Mouse (Mus musculus): ENCODE data around the gene Dnajc7. TPM values are rescaled to one million over a fixed set of nuclear protein-coding genes. Genes with fewer than 3 reads are reported as not detected.
"Not testable (repeated sequence)": the region's sequence is repeated elsewhere in the genome, so short reads cannot be mapped to it uniquely, and the experiment has no call there.

The Dnajc7 gene
- total RNA-seq, 2 experiments from 2014 or later, result 258 to 267 TPM

DNA sequence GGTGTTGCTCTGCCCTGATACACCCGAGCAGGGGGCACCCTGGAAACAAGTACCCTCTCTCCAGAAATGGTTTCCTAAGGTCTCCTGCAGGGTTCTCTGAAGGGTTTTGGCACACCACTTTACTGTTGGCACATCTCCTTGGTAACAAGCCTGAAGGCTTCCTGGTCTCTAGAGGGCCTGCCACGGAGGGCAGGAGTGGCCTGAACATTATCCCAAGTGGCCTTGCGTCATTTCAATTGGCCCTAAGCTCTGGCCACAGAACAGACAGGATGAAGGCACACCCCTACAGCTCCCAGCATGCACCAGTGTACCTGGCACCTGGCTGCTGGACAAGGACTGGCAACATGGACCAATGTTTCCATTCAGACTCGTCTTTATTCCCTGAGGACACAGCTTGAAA lies 67.1 kb downstream of the Dnajc7 start:
- no peak for DNase-seq (ENCODE audit: low spot score in 2 of 2)

DNA sequence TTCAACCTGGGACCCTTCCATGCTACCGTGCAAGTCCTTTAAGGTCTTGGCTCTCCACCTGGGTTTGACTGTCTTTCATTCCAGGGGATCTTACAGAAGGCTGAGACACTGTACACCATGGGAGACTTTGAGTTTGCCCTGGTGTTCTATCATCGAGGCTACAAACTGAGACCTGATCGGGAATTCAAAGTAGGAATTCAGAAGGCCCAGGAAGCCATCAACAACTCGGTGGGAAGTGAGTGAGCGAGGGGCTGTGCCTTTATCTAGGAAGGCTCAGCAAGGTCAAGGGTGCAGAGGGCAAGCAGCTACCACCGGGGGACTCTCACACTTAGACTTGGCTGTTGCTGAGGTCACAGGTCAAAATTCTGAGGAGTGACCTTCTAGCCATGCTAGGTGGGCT lies 69.9 kb downstream of the Dnajc7 start:
- no peak for DNase-seq (ENCODE audit: low spot score in 2 of 2)

DNA sequence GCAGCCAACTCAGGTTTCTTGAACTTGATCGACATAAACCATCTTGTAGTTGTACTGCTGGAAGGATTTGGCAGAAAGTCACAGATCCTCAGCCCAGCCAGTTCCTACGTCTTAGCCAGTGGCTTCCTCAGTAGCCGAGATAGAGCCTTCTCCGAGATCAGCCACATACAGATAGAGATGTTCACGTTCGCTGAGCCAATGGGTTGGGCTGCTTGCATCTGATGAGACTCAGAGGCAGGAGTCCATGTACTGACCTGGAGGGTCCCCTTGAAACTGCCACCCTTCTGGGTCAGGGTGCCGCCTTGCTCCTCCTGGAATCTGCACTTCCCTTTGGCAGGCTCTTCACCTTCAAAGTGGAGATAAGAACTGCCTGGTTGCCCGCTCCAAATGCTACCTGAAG lies 70.5 kb downstream of the Dnajc7 start:
- no peak for DNase-seq (ENCODE audit: low spot score in 2 of 2)

DNA sequence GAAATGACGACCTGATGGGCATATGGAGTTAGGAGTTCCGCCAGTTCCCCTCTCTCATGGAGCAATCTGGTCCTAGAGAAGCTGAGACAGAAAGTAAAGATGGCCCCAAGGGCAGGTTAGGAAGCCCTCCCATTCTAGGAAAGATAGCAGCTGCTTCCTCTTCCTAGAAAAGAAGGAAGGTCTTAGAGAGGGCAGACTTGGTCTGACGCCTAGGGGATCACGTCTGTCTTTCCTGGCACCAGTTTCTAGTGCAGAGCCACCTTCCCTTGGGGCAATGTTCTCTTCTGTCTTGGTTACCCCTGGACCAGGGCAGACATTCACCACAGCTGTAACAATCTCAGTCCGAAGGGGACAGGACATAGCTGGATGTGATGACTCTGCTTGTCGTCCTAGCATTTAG lies 71.8 kb downstream of the Dnajc7 start:
- DNase-seq (ENCODE audit: low spot score in 2 of 2), result no peak

DNA sequence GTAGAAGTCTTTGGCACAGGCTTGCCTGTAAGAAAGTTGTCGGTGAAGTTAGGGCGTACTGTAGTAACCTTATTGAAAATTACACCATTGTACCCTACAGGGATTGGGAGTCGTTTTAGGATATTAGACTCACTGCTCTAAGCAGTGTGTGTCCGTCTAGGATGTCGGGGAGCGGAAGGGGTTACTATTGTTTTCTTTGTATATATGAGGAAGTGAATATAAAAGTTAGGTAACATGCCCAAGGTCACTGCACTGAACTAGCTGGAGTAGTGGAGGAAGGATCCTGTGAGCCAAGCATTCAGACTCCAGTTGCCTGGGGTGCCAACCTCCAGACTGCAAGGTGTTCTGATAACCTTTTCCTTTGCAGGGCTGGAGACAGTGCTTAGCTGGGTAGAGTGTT lies 73.0 kb downstream of the Dnajc7 start:
- no peak for DNase-seq (ENCODE audit: low spot score in 2 of 2)

DNA sequence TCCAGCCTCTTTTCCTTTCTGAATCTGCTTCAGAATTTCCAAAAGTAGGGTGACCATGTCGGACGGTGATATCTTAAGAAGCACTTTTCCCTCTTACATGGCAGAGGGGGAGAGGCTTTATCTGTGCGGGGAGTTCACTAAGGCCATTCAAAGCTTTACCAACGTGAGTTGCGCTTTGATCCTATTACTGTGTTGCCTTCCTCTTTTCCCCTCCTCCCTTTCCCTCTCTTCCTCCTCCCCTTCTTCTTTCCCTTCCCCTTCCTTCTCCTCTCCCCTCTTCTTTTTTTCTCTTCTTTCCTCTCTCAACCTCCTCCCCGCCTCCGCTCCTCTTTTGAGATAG lies 74.3 kb downstream of the Dnajc7 start:
- no peak for DNase-seq (ENCODE audit: low spot score in 2 of 2)

DNA sequence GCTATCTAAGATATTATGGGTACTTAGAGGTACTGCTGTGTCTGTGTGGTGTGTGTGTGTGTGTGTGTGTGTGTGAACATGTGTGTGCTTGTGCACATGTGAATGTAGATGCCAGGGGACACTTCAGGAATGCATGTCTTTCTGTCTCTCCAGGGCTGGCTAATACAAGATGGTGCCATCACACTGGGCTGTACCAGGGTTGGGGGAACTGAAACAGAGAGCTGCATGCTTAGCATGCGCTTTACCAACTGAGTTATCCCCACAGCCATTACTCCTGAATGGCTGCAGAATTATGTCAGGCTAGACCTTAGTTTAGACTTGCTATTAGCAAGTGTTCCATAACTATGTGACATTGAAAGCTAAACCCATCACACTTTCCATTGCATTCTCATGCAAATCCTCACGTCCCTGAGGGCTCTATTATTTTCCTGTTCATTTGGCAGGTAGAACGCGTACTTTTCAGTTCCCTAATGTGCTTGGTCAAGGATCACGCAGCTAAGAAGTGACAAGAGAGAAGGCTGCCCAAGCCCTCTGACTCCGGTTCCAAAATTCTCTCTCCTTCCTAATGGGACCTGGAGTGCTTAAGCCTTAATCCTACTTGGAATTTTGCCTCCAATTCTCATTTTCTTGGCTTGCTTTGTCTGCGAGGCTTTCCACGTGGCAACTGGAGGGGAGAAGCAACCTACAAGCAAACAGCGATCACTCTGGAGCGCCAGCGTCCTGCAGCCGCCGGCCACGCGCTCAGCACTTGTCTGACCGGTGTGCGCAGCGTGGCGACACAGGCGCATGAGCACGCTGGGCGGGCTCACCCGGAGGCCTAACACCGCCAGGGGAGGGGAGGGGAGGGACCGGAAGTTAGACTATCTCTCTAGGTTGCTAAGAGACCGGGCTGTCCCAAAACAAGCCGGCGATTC lies 74.9 kb downstream of the Dnajc7 start, which contains the start of gene Ttc25:
Gene Ttc25 (plus strand): TSS at position 776 of the 914 bp plus-strand sequence.
- peak; percentile 65 to 84 for DNase-seq (ENCODE audit: low spot score in 2 of 2)

DNA sequence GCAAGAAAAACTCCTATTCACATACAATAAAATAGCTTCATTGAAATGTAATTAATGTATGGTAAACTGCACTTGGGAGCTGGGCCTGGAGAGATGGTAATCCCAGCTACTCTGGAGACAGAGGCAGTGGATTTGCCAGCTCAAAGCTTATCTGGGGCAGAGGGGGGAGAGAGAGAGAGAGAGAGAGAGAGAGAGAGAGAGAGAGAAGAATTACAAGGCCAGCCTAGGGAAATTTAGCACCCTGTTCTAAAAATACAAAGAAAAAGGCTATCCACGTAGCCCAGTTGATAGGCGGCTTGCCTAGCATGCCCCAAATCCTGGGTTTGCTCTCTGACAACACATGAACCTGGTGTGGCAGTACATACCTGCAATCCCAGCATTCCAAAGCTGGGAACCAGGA lies 78.4 kb downstream of the Dnajc7 start:
- DNase-seq (ENCODE audit: low spot score in 2 of 2), result no peak

DNA sequence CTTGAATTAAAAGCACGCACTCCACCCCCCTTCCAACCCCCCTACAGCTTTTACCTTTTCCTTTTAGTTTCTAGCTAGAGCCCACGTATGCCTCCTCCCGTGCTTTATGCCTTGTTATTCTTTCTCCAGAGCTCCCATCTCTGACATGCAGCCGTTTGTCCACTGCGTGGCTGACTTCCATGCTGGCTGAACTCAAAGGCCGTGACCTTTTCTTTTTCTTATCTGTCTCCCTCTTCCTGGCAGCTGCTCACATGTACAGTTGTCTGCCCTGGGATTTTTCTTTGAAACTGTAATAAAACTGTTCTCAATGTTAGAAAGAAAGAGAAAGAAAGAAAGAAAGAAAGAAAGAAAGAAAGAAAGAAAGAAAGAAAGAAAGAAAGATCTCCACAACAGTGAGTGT lies 79.0 kb downstream of the Dnajc7 start:
- DNase-seq (ENCODE audit: low spot score in 2 of 2), result no peak

DNA sequence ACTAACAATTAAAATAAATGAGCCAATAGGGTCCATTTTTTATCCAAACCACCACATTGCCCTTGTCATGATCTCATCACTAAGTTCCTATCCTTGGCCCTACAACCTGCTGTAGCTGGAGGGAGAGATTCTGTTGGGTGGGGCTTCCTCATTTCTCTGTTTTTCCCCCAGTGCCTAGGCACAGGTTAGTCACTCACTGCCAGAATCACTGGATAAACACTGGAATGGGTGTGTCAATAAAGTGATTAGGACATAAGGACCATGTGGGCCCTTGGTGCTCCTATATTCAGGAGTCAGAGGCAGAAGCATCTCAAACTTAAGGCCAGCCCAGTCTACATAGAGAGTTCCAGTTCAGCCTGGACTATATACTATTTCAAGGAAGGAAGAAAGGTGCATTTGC lies 83.5 kb downstream of the Dnajc7 start:
- no peak for DNase-seq (ENCODE audit: low spot score in 2 of 2)

DNA sequence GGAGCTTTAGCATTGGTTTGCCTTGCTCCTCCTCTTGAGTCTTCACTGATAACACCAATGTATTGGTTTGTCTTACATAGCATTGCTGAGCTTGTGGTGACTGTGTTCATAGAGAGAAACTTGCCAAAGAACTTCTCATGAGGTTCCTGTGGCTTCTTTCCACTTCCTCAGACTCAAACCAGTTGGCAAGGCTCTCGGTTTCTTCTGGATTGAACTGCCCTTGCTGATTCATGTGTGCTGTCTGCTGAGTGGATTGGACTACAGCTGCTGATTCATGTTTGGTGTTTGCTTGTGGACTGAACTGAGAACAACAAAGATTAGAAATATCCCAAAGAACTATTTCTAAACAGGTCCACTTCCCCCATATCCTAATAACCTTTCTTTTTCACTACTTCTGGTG lies 84.0 kb downstream of the Dnajc7 start:
- DNase-seq (ENCODE audit: low spot score in 2 of 2), result no peak

DNA sequence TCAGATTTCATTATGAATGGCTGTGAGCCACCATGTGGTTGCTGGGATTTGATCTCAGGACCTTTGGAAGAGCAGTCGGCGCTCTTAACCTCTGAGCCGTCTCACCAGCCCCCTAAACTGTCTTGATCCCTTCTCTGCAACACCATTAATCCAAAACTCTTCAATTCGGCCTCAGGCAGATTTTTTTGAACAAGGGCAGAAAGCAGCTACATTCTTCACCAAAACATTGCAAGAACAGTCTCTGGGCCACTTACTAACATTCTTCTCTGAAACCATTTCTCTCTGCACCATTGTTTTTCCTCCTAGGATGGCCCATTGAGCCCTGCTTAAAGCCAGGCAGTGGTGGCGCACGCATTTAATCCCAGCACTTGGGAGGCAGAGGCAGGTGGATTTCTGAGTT lies 85.1 kb downstream of the Dnajc7 start:
- DNase-seq (ENCODE audit: low spot score in 2 of 2), result not testable (repeated sequence)

DNA sequence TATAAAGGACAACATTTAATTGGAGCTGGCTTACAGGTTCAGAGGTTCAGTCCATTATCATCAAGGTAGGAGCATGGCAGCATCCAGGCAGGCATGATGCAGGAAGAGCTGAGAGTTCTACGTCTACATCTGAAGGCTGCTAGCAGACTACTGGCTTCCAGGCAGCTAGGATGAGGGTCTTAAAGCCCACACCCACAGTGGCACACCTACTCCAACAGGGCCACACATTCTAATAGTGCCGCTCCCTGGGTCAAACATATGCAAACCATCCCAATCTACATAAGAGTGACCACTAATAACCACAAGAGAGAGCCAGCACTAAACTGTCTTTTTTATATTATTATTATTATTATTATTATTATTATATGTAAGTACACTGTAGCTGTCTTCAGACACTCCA lies 85.6 kb downstream of the Dnajc7 start:
- DNase-seq (ENCODE audit: low spot score in 2 of 2), result not testable (repeated sequence)

DNA sequence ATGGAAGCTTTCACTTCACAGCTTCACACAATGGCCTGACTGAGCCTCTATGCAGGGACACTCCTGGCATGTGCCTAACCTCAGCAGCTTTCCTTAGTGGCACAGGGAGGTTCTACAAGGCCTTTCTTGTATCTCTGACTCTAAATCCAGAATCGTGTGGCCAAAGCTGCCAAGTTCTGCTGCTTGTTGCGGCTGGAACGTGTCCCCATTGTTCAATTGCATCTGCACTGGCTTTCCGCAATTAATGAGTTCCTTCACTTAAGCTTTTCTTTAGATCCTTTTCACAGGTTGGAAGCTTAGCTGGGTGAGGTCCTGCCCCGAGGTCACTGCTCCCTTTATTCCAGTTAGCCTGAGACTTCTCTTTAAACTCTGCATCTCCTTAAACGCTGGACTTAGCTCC lies 86.1 kb downstream of the Dnajc7 start:
- no peak for DNase-seq (ENCODE audit: low spot score in 2 of 2)

Other genes starting within 250 kb of the Dnajc7 start
- gene Jup, start 222.4 kb downstream of the Dnajc7 start, total RNA-seq (2021), result 10 to 100 TPM; 47.2 to 49.3 TPM
- 10 to 100 TPM; 10.4 to 11.3 TPM for gene P3h4, start 205.3 kb downstream of the Dnajc7 start, total RNA-seq (2021)
- 1 to 10 TPM; 4.3 to 6.6 TPM for gene Fkbp10, start 204.5 kb downstream of the Dnajc7 start, total RNA-seq (2021)
- gene Nt5c3b, start 178.4 kb downstream of the Dnajc7 start, total RNA-seq (2021), result 10 to 100 TPM; 47.2 to 53.8 TPM
- 1 to 10 TPM in 1 of 2 experiments, under 1 TPM in 1; 0.82 to 1.2 TPM for gene Klhl10, start 178.3 kb downstream of the Dnajc7 start, total RNA-seq (2021)
- 100 to 1,000 TPM; 104 to 106 TPM for gene Klhl11, start 147.4 kb downstream of the Dnajc7 start, total RNA-seq (2021)
- gene Acly, start 92.2 kb downstream of the Dnajc7 start, total RNA-seq (2021), result 100 to 1,000 TPM; 133 to 140 TPM
- gene Ttc25, start 74.6 kb downstream of the Dnajc7 start, total RNA-seq (2021), result 1 to 10 TPM in 1 of 2 experiments, under 1 TPM in 1; 0.98 to 1.5 TPM
- 100 to 1,000 TPM in 1 of 2 experiments, 10 to 100 TPM in 1; 92.4 to 131 TPM for gene Cnp, start 45.3 kb downstream of the Dnajc7 start, total RNA-seq (2021)
- gene Nkiras2, start 924 bp downstream of the Dnajc7 start, total RNA-seq (2021), result 10 to 100 TPM; 11.7 to 13.0 TPM
- gene Zfp385c, start 72.3 kb upstream of the Dnajc7 start, total RNA-seq (2021), result under 1 TPM; 0.35 to 0.66 TPM
- 1 to 10 TPM; 1.8 to 2.4 TPM for gene Dhx58, start 84.1 kb upstream of the Dnajc7 start, total RNA-seq (2021)
- 10 to 100 TPM; 63.2 to 63.3 TPM for gene Kat2a, start 92.3 kb upstream of the Dnajc7 start, total RNA-seq (2021)
- gene Hspb9, start 93.7 kb upstream of the Dnajc7 start, total RNA-seq (2021), result not detected
- gene Rab5c, start 118.0 kb upstream of the Dnajc7 start, total RNA-seq (2021), result 100 to 1,000 TPM; 152 to 162 TPM
- gene Kcnh4, start 139.8 kb upstream of the Dnajc7 start, total RNA-seq (2021), result 10 to 100 TPM; 12.9 to 15.9 TPM
- not detected for gene Hcrt, start 142.8 kb upstream of the Dnajc7 start, total RNA-seq (2021)
- 1 to 10 TPM; 7.0 to 8.6 TPM for gene Ghdc, start 150.8 kb upstream of the Dnajc7 start, total RNA-seq (2021)
- gene Stat5b, start 230.6 kb upstream of the Dnajc7 start, total RNA-seq (2021), result 10 to 100 TPM; 26.8 to 28.0 TPM
- gene Stat5a, start 239.2 kb upstream of the Dnajc7 start, total RNA-seq (2021), result 1 to 10 TPM; 1.8 to 2.5 TPM